Mouse (Mus musculus): ENCODE measurements around the gene Traf6.
A peak's percentile ranks its signal among the peaks of the same experiment; 100 is the strongest.
"Not testable (repeated sequence)": the region's sequence is repeated elsewhere in the genome, so short reads cannot be mapped to it uniquely, and the experiment has no call there.

Traf6 gene

DNA sequence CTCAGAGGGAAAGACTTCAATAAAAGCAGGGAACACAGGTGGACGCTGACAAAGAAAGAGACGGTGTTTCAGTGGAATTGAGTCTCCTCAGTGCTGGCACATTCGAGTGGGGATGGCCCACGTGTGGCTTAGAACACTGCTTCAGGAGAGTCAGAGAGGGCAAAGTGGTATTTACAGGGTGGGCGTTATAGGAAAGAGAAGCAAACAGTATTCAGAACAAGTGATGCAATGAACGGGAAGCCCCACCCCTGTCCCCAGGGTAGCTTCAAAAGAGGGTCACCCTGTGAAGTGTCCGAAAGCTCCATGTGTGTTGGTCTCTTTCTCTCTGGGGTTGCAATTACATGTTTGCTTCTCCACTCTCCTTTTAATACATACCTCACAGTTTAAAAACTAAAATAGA, 17.4 kb downstream of the Traf6 start:
- no peak for DNase-seq

DNA sequence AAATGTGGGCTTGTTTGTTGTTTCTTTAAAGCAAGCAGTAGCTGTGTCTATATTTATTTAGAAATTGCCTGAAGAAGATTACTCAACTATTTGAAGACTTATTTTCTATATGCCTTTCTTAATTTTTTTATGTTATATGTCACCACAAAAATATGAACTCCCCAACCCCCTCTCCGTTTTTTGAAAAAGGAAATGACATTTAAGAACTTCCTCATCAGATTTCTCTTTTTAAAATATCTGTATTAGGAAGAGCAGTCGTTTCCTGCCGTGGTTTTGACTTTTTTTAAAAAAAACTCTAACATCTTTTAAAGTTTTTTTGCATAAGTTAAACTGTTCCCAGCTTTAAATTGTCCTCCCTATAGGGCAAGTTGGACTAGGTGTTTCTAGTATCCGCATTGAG, 21.1 kb downstream of the Traf6 start:
- DNase-seq: no peak

DNA sequence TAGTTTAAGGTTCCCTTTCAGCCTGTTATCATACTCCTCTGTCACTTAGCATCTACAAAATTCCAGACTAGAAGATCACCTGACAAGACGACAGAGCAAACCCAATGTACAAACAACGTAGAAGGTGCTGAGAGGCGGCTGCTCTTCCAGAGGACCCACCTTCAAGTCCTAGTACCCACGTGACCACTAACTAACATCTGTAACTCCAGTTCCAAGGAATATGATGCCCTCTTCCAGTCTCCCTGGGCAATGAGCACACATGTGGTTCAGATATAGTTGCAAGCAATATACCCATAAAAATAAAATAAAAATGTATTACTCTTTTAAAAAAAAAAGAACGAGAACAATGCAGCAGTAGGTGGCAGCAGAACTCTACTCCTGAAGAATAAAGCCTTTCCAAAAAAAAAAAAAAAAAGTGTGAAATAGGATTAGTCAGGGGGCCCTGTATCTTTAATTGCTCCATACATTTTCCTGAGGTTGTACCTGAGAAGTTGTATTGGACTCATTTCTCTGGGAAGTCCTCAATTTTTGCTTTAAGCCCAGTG, 27.8 kb downstream of the Traf6 start:
- DNase-seq: peak; percentile 26

DNA sequence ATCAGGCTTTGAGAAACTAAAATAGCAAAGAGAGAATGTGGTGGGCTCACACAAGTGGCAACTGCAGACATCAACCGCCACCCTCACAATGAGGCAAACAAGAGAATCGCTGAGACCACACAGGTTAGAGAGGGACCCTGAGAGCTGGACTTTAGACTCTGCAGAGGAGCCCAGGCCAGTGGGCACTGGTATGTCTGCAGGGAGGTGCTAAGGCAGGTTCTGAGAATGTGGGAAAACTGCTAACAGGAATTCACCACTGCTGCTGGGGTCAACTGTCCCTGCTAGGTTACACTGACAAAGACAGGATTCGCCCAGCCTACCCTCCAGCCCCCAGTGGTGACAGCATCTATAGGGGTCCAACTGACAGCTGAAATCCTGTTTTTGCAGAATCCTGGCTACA, 33.4 kb downstream of the Traf6 start:
- DNase-seq: no peak

DNA sequence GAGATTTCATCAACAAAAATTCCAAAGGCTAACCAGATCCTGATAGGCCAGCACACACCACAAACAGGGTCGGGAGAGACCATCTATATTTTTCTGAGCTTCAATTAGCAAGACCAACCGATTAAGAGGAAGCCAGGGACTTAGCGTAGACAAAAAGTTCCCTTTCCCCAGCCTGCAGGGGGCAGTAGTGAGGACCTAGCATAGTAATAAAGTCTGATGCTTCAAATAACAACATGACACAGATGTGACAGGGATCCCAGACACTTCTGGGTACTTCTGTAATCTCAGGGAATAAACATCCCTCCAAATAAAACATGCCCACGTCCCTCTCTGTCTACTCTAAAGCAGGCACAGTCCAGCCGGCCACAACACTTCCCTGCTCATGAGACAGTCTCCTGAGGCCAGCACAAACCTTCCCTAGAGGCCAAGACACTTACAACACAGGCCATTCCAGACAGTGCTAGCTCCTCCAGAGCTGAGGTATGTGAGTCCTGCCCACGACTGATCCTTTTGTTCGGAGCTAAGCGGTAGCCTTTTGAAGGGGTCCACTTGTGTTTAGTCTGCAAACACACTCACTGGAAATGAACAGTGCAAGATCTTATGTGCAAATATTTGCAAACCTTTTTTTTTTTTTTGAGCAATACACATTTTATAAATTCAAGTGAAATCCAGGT, 37.6 kb downstream of the Traf6 start:
- peak; percentile 47 for DNase-seq

DNA sequence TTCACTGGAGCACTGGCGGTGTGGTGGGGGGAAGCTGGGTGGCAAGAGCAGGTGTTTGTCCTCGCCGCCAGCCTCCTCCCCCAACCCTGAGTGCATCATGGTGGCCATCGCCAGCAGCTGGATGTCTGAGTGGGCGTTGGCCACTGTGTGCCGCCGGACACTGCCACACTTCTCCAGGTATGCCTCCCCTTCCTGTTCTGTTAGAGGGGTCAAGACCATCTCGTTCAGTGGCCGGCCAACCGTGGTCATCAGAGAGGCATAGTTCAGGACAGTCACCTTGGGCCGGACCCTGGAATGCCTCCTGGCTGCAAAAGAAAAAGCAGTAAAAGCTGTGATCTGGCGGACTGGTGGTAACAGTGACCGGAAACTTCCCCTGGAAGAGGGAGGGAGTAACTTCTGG, 38.9 kb downstream of the Traf6 start:
- no peak for DNase-seq

DNA sequence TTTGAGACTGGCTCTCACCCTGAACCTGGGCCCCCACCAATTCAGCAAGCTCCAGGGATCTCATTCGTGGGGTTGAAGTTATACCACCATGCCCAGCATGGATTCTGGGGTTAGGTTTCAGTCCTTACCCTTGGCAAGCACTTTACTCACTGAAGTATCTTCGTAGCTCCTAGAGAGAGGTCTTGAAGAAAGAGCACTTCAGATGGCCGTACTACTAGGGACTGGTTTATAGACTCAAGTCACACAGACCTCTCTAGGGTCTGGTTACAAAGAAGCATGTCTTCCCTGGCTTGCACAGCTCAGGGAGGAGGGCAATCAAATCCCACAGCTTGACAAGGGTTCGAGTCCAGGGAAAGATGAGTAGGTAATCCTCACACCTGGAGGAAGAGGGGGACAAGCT, 43.6 kb downstream of the Traf6 start:
- no peak for DNase-seq

DNA sequence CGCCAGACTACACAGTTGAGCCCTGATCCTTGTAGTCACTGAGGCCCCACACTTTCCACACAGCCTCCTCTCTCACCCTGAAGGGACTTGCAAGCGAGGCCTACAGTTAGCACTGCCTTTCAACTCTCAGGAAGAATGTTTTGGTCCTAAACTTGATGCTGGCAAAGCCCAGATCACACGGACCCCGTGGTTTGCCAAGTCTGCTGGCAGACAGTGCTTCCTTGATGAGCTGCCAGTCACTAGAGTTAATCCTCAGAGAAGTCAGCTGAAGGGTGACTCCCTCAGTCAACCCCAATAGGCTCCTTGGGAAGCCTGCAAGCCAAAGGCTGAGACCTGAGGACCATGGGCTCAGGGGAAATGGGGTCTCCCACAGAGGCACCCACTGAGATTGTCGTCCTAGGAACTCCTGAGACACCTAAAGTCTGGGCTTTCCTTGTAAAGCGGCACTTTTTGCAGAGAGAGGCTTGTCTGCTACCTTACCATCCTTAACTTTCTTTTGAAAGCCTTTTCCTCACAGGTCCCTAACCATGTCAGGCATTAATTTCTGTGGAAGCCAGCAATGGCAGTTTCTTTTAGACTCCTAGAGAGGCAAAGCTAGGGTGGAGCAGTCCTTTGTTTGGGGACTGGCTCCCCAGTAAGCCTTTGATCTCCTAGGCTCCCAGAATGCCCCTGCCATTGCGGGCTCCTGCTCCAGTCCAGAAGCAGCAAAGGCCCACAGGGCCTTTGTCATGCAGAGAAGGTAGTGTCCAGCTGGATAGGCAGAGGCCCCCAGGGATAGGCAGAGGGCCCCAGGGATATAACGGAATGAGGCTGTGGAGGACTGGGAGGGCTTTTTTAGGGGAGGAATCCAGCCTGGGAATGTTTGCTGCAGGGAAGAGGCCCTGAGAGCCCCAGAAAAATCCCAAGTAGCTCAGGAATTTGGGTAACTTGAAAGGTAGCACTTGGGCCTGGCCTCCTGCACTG, 44.4 kb downstream of the Traf6 start:
- no peak for DNase-seq

DNA sequence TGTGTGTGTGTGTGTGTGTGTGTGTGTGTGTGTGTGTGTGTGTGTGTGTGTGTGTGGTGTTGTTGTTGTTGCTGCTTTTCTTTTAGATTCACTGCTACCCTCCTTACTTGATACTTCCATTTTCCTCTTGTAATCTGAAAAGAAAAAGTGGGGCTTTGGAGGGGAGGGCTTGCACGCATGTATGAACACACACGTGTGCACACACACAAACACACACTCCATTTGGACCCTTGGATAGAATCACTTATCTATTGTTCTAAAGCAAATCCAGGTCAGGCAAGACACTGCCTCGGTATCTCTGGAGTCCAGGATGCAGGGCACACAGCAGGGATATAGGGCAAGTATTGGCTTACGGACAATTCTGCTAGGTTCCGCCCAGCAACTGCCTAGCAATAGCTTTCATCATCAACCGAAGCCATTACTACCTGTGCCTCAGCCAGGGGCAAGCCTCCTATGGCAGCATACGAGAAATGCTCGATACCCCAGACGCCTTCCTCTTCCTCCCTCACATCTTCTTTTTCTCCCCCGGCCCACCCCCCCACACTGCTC, 45.2 kb downstream of the Traf6 start:
- DNase-seq: no peak

DNA sequence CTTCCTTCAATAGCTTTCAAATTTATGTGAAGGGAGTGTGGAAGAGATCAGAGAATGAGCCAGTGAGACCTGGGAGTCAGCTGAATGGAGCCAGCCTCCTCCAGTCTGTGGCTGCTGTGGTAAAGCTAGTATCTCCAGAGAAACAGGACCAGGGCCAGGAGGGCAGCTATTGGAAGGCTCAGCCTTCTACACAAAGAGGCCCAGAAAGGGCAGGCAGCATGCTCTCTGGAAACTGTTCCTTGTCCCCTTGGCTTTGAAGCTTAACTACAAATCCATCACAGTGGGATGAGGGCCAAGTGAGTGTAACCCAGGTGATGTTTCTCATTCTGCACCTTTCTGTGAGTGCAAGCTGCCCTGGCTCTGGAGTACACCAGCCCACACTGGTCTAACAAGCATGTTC, 49.6 kb downstream of the Traf6 start:
- no peak for DNase-seq

DNA sequence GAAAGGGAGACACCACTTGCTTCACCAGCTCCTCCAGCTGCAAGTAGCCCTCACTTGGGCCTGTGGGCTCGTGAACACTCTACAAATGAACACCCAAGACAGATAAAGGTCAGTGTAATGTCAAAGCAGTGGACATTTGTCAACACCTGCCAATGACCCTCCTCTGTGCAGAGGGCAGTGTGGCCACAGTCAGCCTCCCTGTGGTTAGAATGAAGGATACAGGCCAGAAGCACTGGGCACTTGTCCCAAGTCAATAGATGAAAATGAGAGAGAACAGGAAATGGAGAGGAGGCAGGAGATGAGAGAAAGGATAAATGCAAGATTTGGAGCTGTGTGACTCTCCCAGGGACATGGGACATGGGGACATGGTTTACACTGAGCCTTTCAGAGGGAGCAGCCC, 51.2 kb downstream of the Traf6 start:
- DNase-seq: no peak

DNA sequence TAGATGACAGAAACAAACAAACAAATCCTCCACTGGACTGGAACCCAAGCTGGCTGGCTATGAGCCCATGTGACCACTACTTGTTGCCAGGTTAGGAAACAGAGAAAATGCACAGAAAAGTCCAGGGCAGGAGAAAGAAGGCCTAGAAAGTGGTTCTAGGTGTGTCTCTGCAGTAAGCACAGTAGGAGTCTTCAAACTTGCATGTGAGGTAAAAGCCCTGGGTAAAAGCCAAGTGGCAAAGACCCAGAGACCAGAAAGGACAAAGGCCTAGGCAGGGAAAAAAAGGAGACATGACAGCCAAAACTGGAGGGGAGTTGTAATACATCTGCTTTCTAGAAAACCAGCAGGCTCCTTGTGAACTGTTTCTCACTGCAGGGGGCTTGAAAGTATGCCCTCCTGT, 52.7 kb downstream of the Traf6 start:
- DNase-seq: no peak

DNA sequence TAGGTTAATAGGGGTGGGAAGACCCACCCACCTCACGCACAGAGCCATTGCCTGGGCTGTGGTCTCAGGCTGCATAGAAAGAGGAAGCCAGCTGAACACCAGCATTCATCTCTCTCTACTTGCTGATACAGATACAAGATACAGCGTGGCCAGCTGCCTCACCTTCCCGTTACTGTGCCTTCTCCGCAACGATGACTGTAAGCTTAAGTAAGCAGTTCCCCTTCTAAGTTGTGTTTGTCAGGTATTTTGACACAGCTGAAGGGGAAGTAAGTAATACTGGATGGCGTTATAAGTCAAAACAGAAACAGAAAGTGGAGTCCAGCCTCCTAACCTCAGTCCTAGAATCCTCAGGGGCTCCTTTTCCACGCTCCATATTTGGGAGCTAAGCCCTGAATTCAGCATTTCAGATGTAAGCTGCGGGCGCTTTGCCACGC, 54.6 kb downstream of the Traf6 start:
- DNase-seq: no peak

DNA sequence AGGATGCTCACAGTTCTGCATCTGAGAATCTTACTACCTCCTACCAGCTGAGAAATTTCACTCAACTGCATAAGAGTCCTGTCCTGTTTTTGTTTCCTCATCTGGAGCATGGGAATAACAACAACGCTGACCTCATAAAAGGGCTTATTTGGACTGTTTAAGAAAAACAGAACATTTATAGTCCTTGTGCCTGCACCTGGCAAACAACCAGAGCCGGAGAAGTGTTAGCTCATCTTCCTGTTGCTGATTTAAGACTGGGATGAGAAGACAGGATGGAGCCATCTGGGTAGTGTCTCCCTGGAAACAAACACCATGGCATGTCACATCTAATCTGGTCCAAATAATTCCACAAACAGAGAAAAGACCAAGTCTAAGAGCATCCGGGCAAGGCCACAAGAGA, 55.3 kb downstream of the Traf6 start:
- peak; percentile 36 for DNase-seq

DNA sequence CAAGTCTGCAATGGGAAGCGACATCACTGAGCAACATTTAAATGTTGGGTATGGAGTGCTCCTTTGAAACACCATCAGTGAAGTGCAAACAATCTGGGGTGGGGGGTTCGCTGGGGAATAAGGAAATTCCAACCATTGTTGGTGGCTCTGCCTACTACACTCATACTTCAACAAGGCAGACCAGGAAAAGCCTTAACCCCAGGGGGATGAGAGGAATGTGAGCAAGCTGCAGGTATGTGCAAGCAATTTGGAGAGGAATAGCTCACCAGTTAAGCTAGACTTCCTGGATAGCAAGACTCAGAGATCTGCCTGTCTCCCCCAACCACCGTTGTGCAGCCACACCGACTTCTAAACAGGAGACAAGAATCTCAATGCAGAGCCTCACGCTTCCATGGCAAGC, 61.7 kb downstream of the Traf6 start:
- DNase-seq: no peak

DNA sequence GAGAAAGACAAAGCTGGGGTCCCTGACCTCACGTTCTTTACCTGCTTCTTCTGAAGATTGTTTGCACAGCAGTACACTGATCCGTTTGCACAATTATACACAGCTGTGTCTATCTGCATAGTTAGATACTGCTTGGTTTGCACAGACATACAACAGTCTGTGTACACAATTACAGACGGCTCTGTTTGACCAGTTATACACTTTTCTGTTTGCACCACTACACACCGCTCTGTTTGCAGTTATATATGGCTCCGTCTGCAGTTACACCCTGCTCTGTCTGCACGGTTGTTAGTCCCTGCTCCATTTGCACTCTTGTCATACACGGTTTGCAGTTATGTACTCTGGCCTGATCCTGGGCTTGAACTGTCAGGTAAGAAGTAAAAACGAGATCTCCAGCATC, 63.4 kb downstream of the Traf6 start:
- DNase-seq: no peak

DNA sequence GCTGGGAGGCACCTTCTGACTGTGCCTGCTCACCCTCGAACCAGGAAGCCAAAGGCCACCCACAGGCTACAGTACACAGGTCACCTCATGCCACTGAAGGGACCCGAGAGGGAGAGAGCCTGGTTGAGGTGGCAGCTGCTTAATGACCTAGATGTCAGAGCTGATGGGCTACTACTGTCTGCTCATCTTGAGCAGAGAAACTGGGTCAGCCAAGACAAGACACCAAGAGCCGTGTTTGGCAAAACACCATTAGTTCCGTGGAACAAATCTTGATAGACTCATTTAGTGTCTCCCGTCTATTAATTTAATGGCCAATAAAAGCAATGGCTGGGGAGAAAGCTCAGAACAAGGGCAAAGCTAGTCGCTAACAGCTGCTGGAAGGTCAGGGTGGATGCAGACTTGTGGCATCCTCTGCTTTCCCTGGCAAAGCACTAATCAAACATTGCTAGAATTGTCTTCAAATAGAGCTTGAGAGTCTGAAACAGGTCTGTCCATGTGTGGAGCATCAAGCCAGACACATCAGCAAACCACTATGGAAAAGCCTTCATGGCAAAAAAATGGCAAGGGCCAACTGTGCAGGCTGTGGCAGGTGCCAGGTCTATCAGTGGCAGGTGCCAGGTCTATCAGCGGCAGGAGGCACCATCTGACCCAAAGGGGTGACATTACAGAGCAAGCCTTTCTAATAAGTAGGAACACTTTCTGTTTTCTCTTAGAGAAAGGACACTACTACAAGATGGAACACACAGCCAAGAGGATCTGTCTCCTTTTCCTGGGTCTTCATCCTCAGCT, 64.0 kb downstream of the Traf6 start:
- DNase-seq: no peak

DNA sequence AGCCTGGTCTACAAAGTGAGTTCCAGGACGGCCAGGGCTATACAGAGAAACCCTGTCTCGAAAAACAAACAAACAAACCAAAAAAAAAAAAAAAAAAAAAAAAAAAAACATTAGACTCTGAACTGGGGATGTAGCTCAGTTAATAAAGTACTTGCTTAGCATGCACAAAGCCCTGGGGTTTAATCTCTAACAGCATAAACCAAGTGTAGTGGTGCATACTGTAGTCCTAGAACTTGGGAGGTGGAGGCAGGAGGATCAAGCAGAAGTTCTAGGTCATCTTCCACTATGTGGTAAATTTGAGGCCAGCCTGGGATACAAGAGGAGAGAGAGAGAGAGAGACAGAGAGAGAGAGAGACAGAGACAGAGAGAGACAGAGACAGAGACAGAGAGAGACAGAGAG, 67.4 kb downstream of the Traf6 start:
- DNase-seq: not testable (repeated sequence)

DNA sequence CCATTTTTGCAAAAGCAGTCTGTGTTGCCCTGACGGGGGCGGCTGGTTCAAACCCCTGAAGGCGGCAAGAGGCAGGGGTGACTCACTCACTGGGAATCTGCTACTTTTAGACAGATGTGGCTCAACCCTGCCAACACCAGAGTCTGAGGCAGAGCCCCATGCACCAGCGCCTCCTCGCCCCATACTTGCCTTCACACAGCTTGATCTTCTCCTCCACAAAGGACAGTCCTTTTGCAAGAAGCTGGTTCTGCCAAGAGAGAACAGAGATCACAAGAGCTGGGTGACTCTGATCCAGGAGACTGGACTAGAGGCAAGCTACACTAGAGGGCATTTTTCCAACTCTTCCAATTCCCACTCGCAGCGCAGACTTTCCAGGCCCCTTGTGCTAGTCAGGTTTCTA, 68.3 kb downstream of the Traf6 start:
- no peak for DNase-seq

All from right cerebral cortex, postnatal 14 days (tissue).